Mouse (Mus musculus): Measurements from ENCODE around the gene Rhox4d. TPM values are rescaled to one million over a fixed set of nuclear protein-coding genes. Genes with fewer than 3 reads are reported as not detected.
"Not testable (repeated sequence)": the region's sequence is repeated elsewhere in the genome, so short reads cannot be mapped to it uniquely, and the experiment has no call there.

The Rhox4d gene
- not detected in 2 replicates for polyA plus RNA-seq (2012; ENCODE audit: insufficient read depth, insufficient read length, missing spikeins)

DNA sequence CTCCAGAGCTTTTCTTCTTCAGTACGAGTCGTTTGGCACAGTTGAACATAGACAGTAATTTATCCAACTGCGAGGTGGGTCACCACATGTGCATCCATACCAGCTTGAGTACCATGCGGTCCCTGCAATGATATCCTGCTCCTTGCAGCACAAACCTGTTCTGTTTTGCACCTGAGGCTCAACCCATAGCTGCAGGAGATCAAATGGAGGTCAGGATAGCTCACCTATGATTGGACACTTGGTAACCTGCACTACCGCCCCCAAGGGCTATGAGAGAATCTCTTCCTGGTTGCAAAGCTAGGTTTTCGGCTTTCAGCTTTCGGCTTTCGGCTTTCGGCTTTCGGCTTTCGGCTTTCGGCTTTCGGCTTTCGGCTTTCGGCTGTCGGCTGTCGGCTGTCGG lies at the start of gene Rhox4d:
Gene Rhox4d, plus strand, starts transcription at position 301 of the 400 bp plus-strand sequence.
- H3K4me1 ChIP-seq (ENCODE audit: control insufficient read depth, insufficient read depth, low read length); H3K4me3 ChIP-seq (ENCODE audit: insufficient read depth, low read length); H3K27ac ChIP-seq (ENCODE audit: insufficient read depth, low read depth, low read length): not testable (repeated sequence)

DNA sequence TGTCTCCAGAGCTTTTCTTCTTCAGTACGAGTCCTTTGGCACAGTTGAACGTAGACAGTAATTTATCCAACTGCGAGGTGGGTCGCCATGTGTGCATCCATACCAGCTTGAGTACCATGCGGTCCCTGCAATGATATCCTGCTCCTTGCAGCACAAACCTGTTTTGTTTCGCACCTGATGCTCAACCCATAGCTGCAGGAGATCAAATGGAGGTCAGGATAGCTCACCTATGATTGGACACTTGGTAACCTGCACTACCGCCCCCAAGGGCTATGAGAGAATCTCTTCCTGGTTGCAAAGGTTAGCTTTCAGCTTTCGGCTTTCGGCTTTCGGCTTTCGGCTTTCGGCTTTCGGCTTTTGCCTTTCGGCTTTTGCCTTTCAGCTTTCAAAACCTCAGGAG lies 34.1 kb upstream of the Rhox4d start, which contains the start of gene Rhox4c:
Gene Rhox4c, plus strand, starts transcription at position 301 of the 400 bp plus-strand sequence.
- H3K4me3 ChIP-seq (ENCODE audit: insufficient read depth, low read length); H3K4me1 ChIP-seq (ENCODE audit: control insufficient read depth, insufficient read depth, low read length); H3K27ac ChIP-seq (ENCODE audit: insufficient read depth, low read depth, low read length): not testable (repeated sequence)

DNA sequence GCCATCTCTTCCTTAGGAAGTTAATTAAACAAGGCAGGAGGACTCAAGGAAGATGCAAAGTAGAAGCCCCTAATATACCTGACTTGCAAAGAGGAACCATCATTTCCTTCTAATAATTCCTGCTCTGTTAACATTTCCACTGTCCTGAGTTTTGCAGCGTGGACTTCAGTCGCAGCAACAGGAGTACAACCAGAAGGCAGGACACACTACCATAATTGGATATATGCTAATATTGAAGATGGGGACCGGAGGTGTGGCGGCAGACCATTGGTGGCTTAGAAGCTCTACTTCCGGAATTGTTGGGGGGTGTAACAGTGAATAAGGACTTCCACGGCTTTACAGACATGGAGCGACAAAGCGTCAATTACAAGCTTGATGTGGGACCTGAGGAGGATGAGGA lies 16.0 kb downstream of the Rhox4d start, which contains the start of gene Rhox2e:
Gene Rhox2e, plus strand, starts transcription at position 301 of the 400 bp plus-strand sequence.
- H3K4me1 ChIP-seq (ENCODE audit: control insufficient read depth, insufficient read depth, low read length); H3K27ac ChIP-seq (ENCODE audit: insufficient read depth, low read depth, low read length); H3K4me3 ChIP-seq (ENCODE audit: insufficient read depth, low read length): not testable (repeated sequence)

DNA sequence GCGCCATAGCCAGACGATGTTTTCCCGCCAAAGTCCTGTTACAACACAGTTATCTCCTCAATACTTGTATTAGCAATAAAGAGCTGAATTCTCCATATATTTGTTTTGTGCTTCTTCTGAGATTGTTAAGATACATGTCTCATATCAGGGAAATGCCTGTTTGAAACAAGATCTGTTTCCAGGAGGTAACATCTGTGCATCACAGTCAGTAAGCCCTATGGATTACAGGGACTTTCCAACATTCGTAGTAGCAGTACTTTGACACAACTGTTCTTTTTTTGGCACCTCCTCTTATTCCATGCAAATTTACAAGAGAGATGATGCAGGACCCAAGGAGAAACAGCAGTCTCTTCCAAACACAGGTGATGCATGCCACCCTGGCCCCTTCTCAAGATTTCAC lies 27.6 kb downstream of the Rhox4d start, which contains the start of gene Rhox3e:
Gene Rhox3e, plus strand, starts transcription at position 301 of the 400 bp plus-strand sequence.
- not testable (repeated sequence) for H3K27ac ChIP-seq (ENCODE audit: insufficient read depth, low read depth, low read length)

DNA sequence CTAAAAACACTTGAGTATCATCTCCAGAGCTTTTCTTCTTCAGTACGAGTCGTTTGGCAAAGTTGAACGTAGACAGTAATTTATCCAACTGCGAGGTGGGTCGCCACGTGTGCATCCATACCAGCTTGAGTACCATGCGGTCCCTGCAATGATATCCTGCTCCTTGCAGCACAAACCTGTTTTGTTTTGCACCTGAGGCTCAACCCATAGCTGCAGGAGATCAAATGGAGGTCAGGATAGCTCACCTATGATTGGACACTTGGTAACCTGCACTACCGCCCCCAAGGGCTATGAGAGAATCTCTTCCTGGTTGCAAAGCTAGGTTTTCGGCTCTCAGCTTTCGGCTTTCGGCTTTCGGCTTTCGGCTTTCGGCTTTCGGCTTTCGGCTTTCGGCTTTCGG lies 43.0 kb downstream of the Rhox4d start, which contains the start of gene Rhox4e:
Gene Rhox4e, plus strand, starts transcription at position 301 of the 400 bp plus-strand sequence.
- H3K27ac ChIP-seq (ENCODE audit: insufficient read depth, low read depth, low read length); H3K4me3 ChIP-seq (ENCODE audit: insufficient read depth, low read length); H3K4me1 ChIP-seq (ENCODE audit: control insufficient read depth, insufficient read depth, low read length): not testable (repeated sequence)

More for the DNA sequence above, 27.6 kb downstream of the Rhox4d start, which contains the start of gene Rhox3e:
- not testable (repeated sequence) for H3K4me3 ChIP-seq (ENCODE audit: insufficient read depth, low read length); H3K4me1 ChIP-seq (ENCODE audit: control insufficient read depth, insufficient read depth, low read length)

Other genes with a start within 250 kb of the Rhox4d start
- gene Rhox4a, start 249.0 kb upstream of the Rhox4d start, polyA plus RNA-seq (2012; ENCODE audit: insufficient read depth, insufficient read length, missing spikeins): not detected in 2 replicates
- gene Rhox3a2, start 134.3 kb upstream of the Rhox4d start, polyA plus RNA-seq (2012; ENCODE audit: insufficient read depth, insufficient read length, missing spikeins): not detected in 2 replicates
- gene Rhox4a2, start 123.5 kb upstream of the Rhox4d start, polyA plus RNA-seq (2012; ENCODE audit: insufficient read depth, insufficient read length, missing spikeins): not detected in 2 replicates
- gene Rhox2b, start 102.3 kb upstream of the Rhox4d start, polyA plus RNA-seq (2012; ENCODE audit: insufficient read depth, insufficient read length, missing spikeins): not detected in 2 replicates
- gene Rhox4b, start 81.9 kb upstream of the Rhox4d start, polyA plus RNA-seq (2012; ENCODE audit: insufficient read depth, insufficient read length, missing spikeins): not detected in 2 replicates
- gene Rhox2c, start 60.7 kb upstream of the Rhox4d start, polyA plus RNA-seq (2012; ENCODE audit: insufficient read depth, insufficient read length, missing spikeins): not detected in 2 replicates
- gene Rhox3c, start 55.8 kb upstream of the Rhox4d start, polyA plus RNA-seq (2012; ENCODE audit: insufficient read depth, insufficient read length, missing spikeins): not detected in 2 replicates
- not detected in 2 replicates for gene Rhox4c, start 34.0 kb upstream of the Rhox4d start, polyA plus RNA-seq (2012; ENCODE audit: insufficient read depth, insufficient read length, missing spikeins)
- gene Rhox2d, start 20.9 kb upstream of the Rhox4d start, polyA plus RNA-seq (2012; ENCODE audit: insufficient read depth, insufficient read length, missing spikeins): not detected in 2 replicates
- not detected in 2 replicates for gene Rhox2e, start 16.1 kb downstream of the Rhox4d start, polyA plus RNA-seq (2012; ENCODE audit: insufficient read depth, insufficient read length, missing spikeins)
- gene Rhox3e, start 27.7 kb downstream of the Rhox4d start, polyA plus RNA-seq (2012; ENCODE audit: insufficient read depth, insufficient read length, missing spikeins): not detected in 2 replicates
- gene Rhox4e, start 43.1 kb downstream of the Rhox4d start, polyA plus RNA-seq (2012; ENCODE audit: insufficient read depth, insufficient read length, missing spikeins): not detected in 2 replicates
- not detected in 2 replicates for gene Rhox2f, start 57.0 kb downstream of the Rhox4d start, polyA plus RNA-seq (2012; ENCODE audit: insufficient read depth, insufficient read length, missing spikeins)
- gene Rhox3f, start 66.6 kb downstream of the Rhox4d start, polyA plus RNA-seq (2012; ENCODE audit: insufficient read depth, insufficient read length, missing spikeins): not detected in 2 replicates
- gene Rhox4f, start 93.3 kb downstream of the Rhox4d start, polyA plus RNA-seq (2012; ENCODE audit: insufficient read depth, insufficient read length, missing spikeins): not detected in 2 replicates
- not detected in 2 replicates for gene Rhox3g, start 114.3 kb downstream of the Rhox4d start, polyA plus RNA-seq (2012; ENCODE audit: insufficient read depth, insufficient read length, missing spikeins)
- not detected in 2 replicates for gene Rhox2g, start 129.1 kb downstream of the Rhox4d start, polyA plus RNA-seq (2012; ENCODE audit: insufficient read depth, insufficient read length, missing spikeins)
- not detected in 2 replicates for gene Rhox4g, start 137.0 kb downstream of the Rhox4d start, polyA plus RNA-seq (2012; ENCODE audit: insufficient read depth, insufficient read length, missing spikeins)
- not detected in 2 replicates for gene Rhox3h, start 154.4 kb downstream of the Rhox4d start, polyA plus RNA-seq (2012; ENCODE audit: insufficient read depth, insufficient read length, missing spikeins)
- not detected in 2 replicates for gene Rhox2h, start 158.9 kb downstream of the Rhox4d start, polyA plus RNA-seq (2012; ENCODE audit: insufficient read depth, insufficient read length, missing spikeins)